Mouse (Mus musculus) heart, adult 2 months (tissue): Measurements from ENCODE around the gene Fgd6.

Source experiments
- CTCF ChIP-seq: fragments of 200-600 bp; IDR thresholded peaks from 2 replicates; pipeline ENCODE4 v1.8.1; 2022; ENCODE audit warnings: antibody characterized with exemption, mild to moderate bottlenecking, moderate library complexity
- EP300 ChIP-seq: fragments of 200-500 bp; IDR thresholded peaks from 2 replicates; pipeline ENCODE4 v1.6.1; 2011; ENCODE audit warnings: low read depth, low read length, control low read depth; ENCODE audit not compliant: insufficient read depth

DNA sequence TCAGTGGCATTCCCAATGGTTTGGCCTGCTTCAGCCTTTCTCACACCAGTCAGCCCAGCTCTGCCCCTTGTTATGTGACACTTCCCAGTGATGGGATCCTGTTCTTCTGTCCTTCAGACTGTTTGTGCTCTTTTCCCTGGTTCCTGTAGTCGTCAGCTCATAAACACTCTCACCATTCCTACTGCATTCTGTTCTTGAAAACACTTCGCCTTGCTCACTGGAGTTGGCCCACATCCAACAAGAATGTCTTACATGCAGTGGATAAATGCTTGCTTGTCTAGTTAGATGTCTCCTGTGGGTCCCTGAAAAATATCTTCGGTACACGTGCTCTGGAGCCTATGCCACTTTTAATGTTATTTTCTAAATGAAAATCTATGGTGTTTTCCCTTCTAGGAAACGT lies 108.8 kb downstream of the Fgd6 start:
- TF ChIP-seq CTCF = no peak
- no peak for TF ChIP-seq EP300
